Mouse (Mus musculus) left cerebral cortex, postnatal 14 days (tissue): Measurements from ENCODE around the gene Luc7l2. TPM values are rescaled to one million over a fixed set of nuclear protein-coding genes. Genes with fewer than 3 reads are reported as not detected.
"Not testable (repeated sequence)": the region's sequence is repeated elsewhere in the genome, so short reads cannot be mapped to it uniquely, and the experiment has no call there.

Source experiments
- DNase-seq, 2 experiments: peaks; one replicate each; pipeline ENCODE4 v3.0.0; 2021 to 2022; ENCODE audit warnings: low spot score in 2 of 2, mixed read lengths in 1 of 2
- intact Hi-C: fragments of 180-260 bp; cut with DNase I; formaldehyde crosslinking; loops from one replicate; pipeline ENCODE4 v1.15.1; 2025
- long read RNA-seq, 2 experiments: library from polyadenylated mRNA; stranded (forward); transcript quantifications; one replicate each; pipeline ENCODE4 v2.0.0; 2021
- total RNA-seq, 2 experiments: library from RNA; stranded (reverse); gene quantifications; 2 replicates each; pipeline ENCODE4 v1.2.3; 2021

The Luc7l2 gene
- total RNA-seq = 100 to 1,000 TPM; 152 to 154 TPM
- long read RNA-seq, experiment 1, full-length matches to known transcripts = 11 of 48 reads
- long read RNA-seq, experiment 1, partial matches to known transcripts = 12 of 48 reads
- long read RNA-seq, experiment 1, other reads (novel, unspliced or antisense) = 25 of 48 reads
- long read RNA-seq, experiment 2, full-length matches to known transcripts = 17 of 43 reads
- long read RNA-seq, experiment 2, partial matches to known transcripts = 16 of 43 reads
- long read RNA-seq, experiment 2, other reads (novel, unspliced or antisense) = 10 of 43 reads

- intact Hi-C loops = no loop called here
- peak; percentile 97 to 98 for DNase-seq
Observed at GRCm38 (mm10) chr6:38551062-38551988, at the start of gene Luc7l2. Gene Luc7l2 (plus strand): TSS chr6:38551334.

- intact Hi-C loops = no loop called here
- no peak for DNase-seq
Observed at GRCm38 (mm10) chr6:38512096-38512495, 39.0 kb upstream of the Luc7l2 start.

- no peak for DNase-seq
- intact Hi-C loops = no loop called here
Observed at GRCm38 (mm10) chr6:38512830-38513229, 38.3 kb upstream of the Luc7l2 start.

- intact Hi-C loops = no loop called here
- no peak for DNase-seq
Observed at GRCm38 (mm10) chr6:38515201-38515600, 35.9 kb upstream of the Luc7l2 start.

- no peak for DNase-seq
- intact Hi-C loops = no loop called here
Observed at GRCm38 (mm10) chr6:38523851-38524250, 27.3 kb upstream of the Luc7l2 start.

GRCm38 (mm10) chr6:38531211-38531820, 19.8 kb upstream of the Luc7l2 start:
- intact Hi-C loops = loop anchor here (5.0 to 10.0 kb wide), 2 partner anchors 39 to 163 kb away; no protein-coding TSS in a partner anchor
- DNase-seq = peak in 1 of 2 experiments; percentile 31

- DNase-seq = peak in 1 of 2 experiments; percentile 34
- intact Hi-C loops = loop anchor here (5.0 to 10.0 kb wide), 2 partner anchors 40 to 162 kb away; no protein-coding TSS in a partner anchor
Observed at GRCm38 (mm10) chr6:38532500-38533420, 18.4 kb upstream of the Luc7l2 start.

GRCm38 (mm10) chr6:38533428-38534405, 17.4 kb upstream of the Luc7l2 start, which contains the start of gene Fmc1:
Gene Fmc1 (plus strand): TSS chr6:38533502.
- intact Hi-C loops = loop anchor here (2.0 to 10.0 kb wide), 3 partner anchors 15 to 161 kb away; no protein-coding TSS in a partner anchor
- peak; percentile 99 to 100 for DNase-seq

- peak; percentile 93 to 95 for DNase-seq
- intact Hi-C loops = loop anchor here (2.0 to 10.0 kb wide), 3 partner anchors 14 to 160 kb away; no protein-coding TSS in a partner anchor
Observed at GRCm38 (mm10) chr6:38534640-38535365, 16.3 kb upstream of the Luc7l2 start.

GRCm38 (mm10) chr6:38535366-38535690, 15.8 kb upstream of the Luc7l2 start:
- DNase-seq = no peak
- intact Hi-C loops = loop anchor here (2.0 to 10.0 kb wide), 2 partner anchors 13 to 159 kb away; no protein-coding TSS in a partner anchor

- intact Hi-C loops = loop anchor here (2.0 to 10.0 kb wide), 2 partner anchors 13 to 159 kb away; no protein-coding TSS in a partner anchor
Observed at GRCm38 (mm10) chr6:38535788-38536187, 15.3 kb upstream of the Luc7l2 start.

GRCm38 (mm10) chr6:38544141-38544540, 7.0 kb upstream of the Luc7l2 start:
- intact Hi-C loops, DNase-seq: not testable (repeated sequence)

More at GRCm38 (mm10) chr6:38535788-38536187, 15.3 kb upstream of the Luc7l2 start:
- no peak for DNase-seq

- DNase-seq, intact Hi-C loops: not testable (repeated sequence)
Observed at GRCm38 (mm10) chr6:38547005-38547404, 4.1 kb upstream of the Luc7l2 start.

- intact Hi-C loops = loop anchor here (2.0 kb wide), 1 partner anchor 13 kb away; no protein-coding TSS in a partner anchor
- no peak for DNase-seq
Observed at GRCm38 (mm10) chr6:38547707-38548106, 3.4 kb upstream of the Luc7l2 start.

GRCm38 (mm10) chr6:38548595-38548994, 2.5 kb upstream of the Luc7l2 start:
- intact Hi-C loops = loop anchor here (2.0 kb wide), 1 partner anchor 14 kb away; no protein-coding TSS in a partner anchor
- DNase-seq = not testable (repeated sequence)

- intact Hi-C loops = loop anchor here (2.0 kb wide), 1 partner anchor 15 kb away; no protein-coding TSS in a partner anchor
- DNase-seq = not testable (repeated sequence)
Observed at GRCm38 (mm10) chr6:38549840-38550239, 1.3 kb upstream of the Luc7l2 start.
